Mouse (Mus musculus) liver, embryonic 13.5 days (tissue): ENCODE measurements around the gene Son. TPM values are rescaled to one million over a fixed set of nuclear protein-coding genes. Genes with fewer than 3 reads are reported as not detected.

Experiments
- ATAC-seq: fragments of 200-750 bp; cut with Nextera tagmentation; 2 replicates; pipeline ENCODE4 v1.8.0; 2017; ENCODE audit warnings: low read depth, mild to moderate bottlenecking, moderate number of reproducible peaks, moderate library complexity
- DNase-seq: peaks from one replicate; pipeline ENCODE4 v3.0.0; 2022
- H3K27ac ChIP-seq: fragments of 300-500 bp; sonication (generic); 2 replicates; pipeline ENCODE4 v1.5.1; 2015; ENCODE audit warnings: moderate library complexity, mild to moderate bottlenecking, inconsistent platforms
- H3K27me3 ChIP-seq: fragments of 300-500 bp; sonication (generic); 2 replicates; pipeline ENCODE4 v1.6.1; 2015; ENCODE audit warnings: mild to moderate bottlenecking, inconsistent platforms
- H3K36me3 ChIP-seq: fragments of 300-500 bp; sonication (generic); 2 replicates; pipeline ENCODE4 v1.6.1; 2015; ENCODE audit warnings: mild to moderate bottlenecking, inconsistent platforms
- H3K4me1 ChIP-seq: fragments of 300-500 bp; sonication (generic); replicated peaks from 2 replicates; pipeline ENCODE4 v1.6.1; 2015; ENCODE audit warnings: inconsistent platforms
- H3K4me2 ChIP-seq: fragments of 300-500 bp; sonication (generic); 2 replicates; pipeline ENCODE4 v1.6.1; 2015; ENCODE audit warnings: inconsistent platforms, mild to moderate bottlenecking, moderate library complexity
- H3K4me3 ChIP-seq: fragments of 300-500 bp; sonication (generic); replicated peaks from 2 replicates; pipeline ENCODE4 v1.5.1; 2015; ENCODE audit warnings: mild to moderate bottlenecking, inconsistent platforms
- H3K9ac ChIP-seq: fragments of 300-500 bp; sonication (generic); 2 replicates; pipeline ENCODE4 v1.6.1; 2015; ENCODE audit warnings: mild to moderate bottlenecking, inconsistent platforms
- H3K9me3 ChIP-seq: fragments of 300-500 bp; sonication (generic); replicated peaks from 2 replicates; pipeline ENCODE4 v1.6.1; 2016; ENCODE audit warnings: inconsistent platforms
- WGBS: fragments of 180-500 bp; shearing (Covaris S2); methylation state at CpG from one replicate; pipeline ENCODE4 v1.1.7; 2015; ENCODE audit not compliant: insufficient replicate concordance; 5-methylcytosine and 5-hydroxymethylcytosine counted together
- polyA plus RNA-seq: library from polyadenylated mRNA; unstranded; fragments of >200 nt; fragmentation: Nextera tagmentation; extraction: Ambion mirVana; gene quantifications from 2 replicates; pipeline ENCODE4 v1.2.1, GENCODE M21; 2015

The Son gene
- polyA plus RNA-seq, 1 experiment from 2014 or later = 47.8 TPM

DNA sequence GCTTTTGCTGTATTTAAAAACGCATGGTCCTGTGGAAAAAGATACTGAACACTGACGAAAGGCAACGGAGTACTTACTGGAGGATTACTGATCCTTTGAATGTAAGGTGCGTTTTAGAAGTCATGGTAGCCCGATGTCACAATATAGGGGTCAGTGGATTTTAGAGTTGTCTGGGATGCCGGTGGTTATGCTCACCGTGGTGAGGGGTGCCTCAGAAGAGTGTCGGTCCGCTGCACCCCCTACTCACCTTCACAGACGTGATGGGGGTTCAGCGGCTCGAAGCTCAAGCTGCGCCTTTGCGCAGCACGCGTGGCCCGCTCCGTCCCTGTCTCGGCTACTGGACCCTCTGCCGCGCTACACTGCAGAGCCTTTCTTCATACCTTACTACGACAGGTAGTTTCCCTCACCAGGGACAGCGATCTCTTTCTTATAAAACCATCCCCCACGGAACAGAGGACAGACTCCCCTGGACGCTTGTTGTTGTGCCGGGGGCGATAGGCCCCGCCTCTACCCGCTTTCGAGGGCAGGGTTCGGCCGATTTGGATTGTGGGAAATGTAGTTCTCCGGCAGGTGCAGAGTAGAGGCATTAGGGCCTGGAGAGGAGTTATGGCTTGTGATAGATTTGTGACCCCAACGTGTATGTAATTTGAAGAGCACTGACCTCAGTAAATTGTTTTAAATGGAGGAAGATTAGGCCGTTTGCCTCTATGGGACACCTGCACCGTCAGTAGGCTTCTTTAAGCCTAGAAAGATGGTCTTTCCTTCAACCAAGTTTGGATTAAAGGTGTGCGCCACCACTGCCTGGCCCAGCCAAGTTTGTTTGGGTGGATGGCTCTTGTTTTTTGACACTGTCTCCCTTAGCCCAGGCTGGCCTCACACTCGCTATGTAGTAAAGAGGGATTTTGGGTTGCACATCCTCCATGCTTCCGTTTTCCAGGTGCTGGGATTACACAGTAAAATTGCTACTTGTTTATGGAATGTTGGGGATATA lies 28.5 kb upstream of the Son start, which contains the start of gene Dnajc28:
Gene Dnajc28 (minus strand): TSS at position 516 of the 991 bp plus-strand sequence.
- Histone ChIP-seq H3K27me3 (0 out of 2 replicates have a peak, but pooled peaks cover 5% of the 10 kb centered on the region), H3K36me3 (peaks cover 42% of the 10 kb centered on the region), H3K4me1 (peaks cover 7% of the 10 kb centered on the region), H3K9me3 (no peaks in the 10 kb centered on the region), H3K27ac (peak within 1 kb of the TSS; percentile 15; the same call in 1 of the 2 replicates), H3K4me3 (peak within 1 kb of the TSS; percentile 74), H3K4me2 (peak within 1 kb of the TSS; percentile 82), H3K9ac (peak within 1 kb of the TSS; percentile 80)
- ATAC-seq (peak; percentile 92), DNase-seq (peak; percentile 75)
- WGBS = 10% methylated on average over 39 of the region's 39 CpGs

DNA sequence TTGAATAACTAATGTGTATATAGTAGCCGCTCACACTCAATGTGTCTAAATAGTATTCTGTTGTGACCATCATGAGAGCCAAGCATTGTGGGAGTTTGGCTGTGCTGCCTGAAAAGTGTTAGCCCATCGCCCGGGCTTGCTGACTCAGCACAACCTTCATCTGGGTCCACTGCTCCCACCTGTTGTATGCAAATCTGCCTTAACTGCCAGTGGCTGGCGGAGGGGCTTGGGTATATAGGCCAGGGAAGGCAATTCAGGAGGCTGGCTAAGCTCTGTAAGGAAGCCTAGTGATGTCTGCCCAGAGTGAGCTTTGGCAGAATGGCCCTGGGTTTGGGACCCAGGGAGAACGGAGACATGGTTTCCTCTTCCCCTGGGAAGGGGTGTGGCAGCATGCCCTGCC lies 27.1 kb upstream of the Son start:
- H3K4me3 ChIP-seq = no peak overlapping the region
- H3K27ac ChIP-seq = no peak overlapping the region
- 0 out of 2 replicates have a peak, but pooled peaks cover 5% of the 10 kb centered on the region for H3K27me3 ChIP-seq
- no peak overlapping the region for H3K9ac ChIP-seq
- H3K4me2 ChIP-seq = no peak overlapping the region
- peaks cover 54% of the 10 kb centered on the region for H3K36me3 ChIP-seq
- H3K4me1 ChIP-seq = peaks cover 7% of the 10 kb centered on the region
- WGBS = 79% methylated on average over 5 of the region's 5 CpGs
- ATAC-seq (no peak), DNase-seq (no peak)
- H3K9me3 ChIP-seq = no peaks in the 10 kb centered on the region

DNA sequence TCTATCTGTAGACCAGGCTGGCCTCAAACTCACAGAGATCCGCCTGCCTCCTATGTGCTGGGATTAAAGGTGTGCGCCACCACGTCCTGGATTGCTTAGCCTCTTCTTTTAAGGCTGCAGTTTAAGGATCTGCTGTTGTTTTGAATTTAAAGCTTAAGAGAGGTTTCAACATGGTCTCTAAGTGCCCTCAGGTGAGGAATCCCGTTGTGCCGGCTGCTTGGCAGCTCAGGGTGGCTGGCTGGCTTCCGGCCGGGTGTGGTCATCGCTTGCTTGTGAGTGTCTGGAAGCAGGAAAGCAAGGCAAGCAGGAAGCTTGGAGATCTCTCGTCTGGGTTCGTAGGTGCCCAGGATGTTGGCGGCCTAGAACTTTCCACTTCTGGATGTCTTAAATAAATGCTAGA lies 26.3 kb upstream of the Son start:
- DNase-seq = no peak
- H3K4me2 ChIP-seq = no peak overlapping the region
- no peak overlapping the region for H3K27ac ChIP-seq
- no peak overlapping the region for H3K4me3 ChIP-seq
- 86% methylated on average over 11 of the region's 11 CpGs for WGBS
- no peak overlapping the region for H3K9ac ChIP-seq
- no peak for ATAC-seq
- peaks cover 7% of the 10 kb centered on the region for H3K4me1 ChIP-seq
- 0 out of 2 replicates have a peak, but pooled peaks cover 5% of the 10 kb centered on the region for H3K27me3 ChIP-seq
- no peaks in the 10 kb centered on the region for H3K9me3 ChIP-seq
- peaks cover 62% of the 10 kb centered on the region for H3K36me3 ChIP-seq

DNA sequence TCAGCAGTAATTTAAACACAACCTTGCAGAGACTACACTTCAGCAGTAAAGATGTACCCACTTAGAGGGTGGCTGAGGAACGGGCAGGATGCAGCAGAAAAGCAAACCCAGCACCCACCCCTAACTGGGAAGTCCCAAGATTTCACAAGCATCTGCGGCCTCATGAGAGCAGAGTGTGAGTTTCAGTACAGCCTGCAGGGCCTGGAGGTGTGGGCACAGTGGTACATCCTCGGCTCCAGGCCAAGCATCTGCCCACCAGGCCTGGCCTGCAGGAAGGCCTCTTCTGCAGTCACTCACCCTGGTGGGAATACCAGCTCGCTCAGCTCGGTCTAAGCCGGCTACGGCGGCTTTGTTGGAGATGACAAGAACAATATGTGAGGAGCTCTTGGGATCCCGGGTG lies 24.2 kb upstream of the Son start:
- ATAC-seq = no peak
- Histone ChIP-seq H3K4me2 (no peak overlapping the region), H3K4me1 (peaks cover 5% of the 10 kb centered on the region), H3K27me3 (no peaks in the 10 kb centered on the region), H3K36me3 (peaks cover 83% of the 10 kb centered on the region), H3K4me3 (no peak overlapping the region), H3K9me3 (no peaks in the 10 kb centered on the region), H3K27ac (no peak overlapping the region), H3K9ac (no peak overlapping the region)
- DNase-seq = no peak
- WGBS = 89% methylated on average over 9 of the region's 9 CpGs

DNA sequence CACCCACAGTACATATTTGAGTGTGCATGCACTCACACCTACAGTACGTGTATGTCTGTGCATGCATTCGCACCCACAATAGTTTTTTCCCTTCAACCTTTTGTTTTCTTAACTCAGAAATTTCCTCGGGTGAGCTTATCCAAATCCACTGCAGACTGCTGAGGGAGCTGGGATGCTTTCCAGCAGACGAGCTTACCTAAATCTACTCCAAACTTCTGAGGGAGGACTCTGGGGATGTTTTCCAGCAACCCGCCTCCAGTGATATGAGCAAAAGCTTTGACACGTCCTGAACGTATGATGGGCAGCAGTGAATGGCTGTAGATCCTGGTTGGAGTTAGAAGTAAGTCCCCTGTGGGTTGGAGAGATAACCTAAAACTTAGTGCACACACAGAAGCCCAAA lies 19.5 kb upstream of the Son start:
- no peak for ATAC-seq
- H3K4me1 ChIP-seq = no peaks in the 10 kb centered on the region
- H3K36me3 ChIP-seq = peaks cover 96% of the 10 kb centered on the region
- no peaks in the 10 kb centered on the region for H3K9me3 ChIP-seq
- no peak overlapping the region for H3K27ac ChIP-seq
- no peak overlapping the region for H3K9ac ChIP-seq
- H3K4me3 ChIP-seq = no peak overlapping the region
- no peak for DNase-seq
- no peaks in the 10 kb centered on the region for H3K27me3 ChIP-seq
- no peak overlapping the region for H3K4me2 ChIP-seq
- 75% methylated on average over 7 of the region's 7 CpGs for WGBS

DNA sequence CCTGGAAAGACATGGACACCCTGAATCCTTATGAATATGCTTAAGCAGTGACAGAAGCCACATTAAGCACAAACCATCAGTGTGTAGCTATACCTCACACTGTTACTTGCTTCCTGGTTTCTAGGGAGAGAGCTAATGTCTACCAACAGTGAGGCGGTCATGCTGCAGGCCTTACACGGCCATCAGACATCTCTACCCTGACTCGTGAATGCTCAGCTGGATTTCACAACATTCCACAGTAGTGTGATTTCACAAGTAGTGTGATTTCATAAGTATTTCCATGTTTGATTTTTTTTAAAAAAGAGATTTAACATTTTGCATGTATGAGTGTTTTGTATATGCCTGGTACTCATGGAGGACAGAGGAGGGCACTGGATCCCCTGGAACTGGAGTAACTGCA lies 18.6 kb upstream of the Son start:
- DNase-seq = no peak
- Histone ChIP-seq H3K4me1 (no peaks in the 10 kb centered on the region), H3K9ac (no peak overlapping the region), H3K4me3 (no peak overlapping the region), H3K4me2 (no peak overlapping the region), H3K36me3 (peaks cover 95% of the 10 kb centered on the region), H3K27me3 (no peaks in the 10 kb centered on the region), H3K9me3 (no peaks in the 10 kb centered on the region), H3K27ac (no peak overlapping the region)
- WGBS = 80% methylated on average over 3 of the region's 3 CpGs
- ATAC-seq = no peak

DNA sequence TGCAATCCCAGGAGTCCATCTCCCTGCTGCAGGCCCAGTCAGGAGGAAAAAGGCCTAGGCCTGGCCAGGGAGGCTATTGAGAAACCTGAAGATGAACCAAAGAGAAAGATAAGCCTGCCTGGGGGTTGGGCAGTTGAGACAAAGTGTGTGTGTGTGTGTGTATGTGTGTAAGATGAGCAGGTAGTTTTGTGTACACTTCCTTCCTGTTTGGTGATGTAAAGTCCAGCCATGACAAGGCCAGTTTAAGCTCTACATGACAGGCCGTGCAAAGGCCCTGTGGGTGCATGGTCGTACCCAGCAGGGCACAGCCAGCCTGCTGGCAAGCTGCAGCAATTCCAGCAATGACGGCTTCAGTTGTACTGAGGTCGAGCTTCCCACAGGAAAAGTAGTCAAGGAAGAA lies 17.6 kb upstream of the Son start:
- H3K36me3 ChIP-seq = peaks cover 96% of the 10 kb centered on the region
- H3K4me3 ChIP-seq = no peak overlapping the region
- no peak overlapping the region for H3K4me2 ChIP-seq
- no peaks in the 10 kb centered on the region for H3K9me3 ChIP-seq
- WGBS = 81% methylated on average over 4 of the region's 4 CpGs
- no peaks in the 10 kb centered on the region for H3K4me1 ChIP-seq
- no peak overlapping the region for H3K9ac ChIP-seq
- ATAC-seq (no peak), DNase-seq (no peak)
- H3K27ac ChIP-seq = no peak overlapping the region
- no peaks in the 10 kb centered on the region for H3K27me3 ChIP-seq

DNA sequence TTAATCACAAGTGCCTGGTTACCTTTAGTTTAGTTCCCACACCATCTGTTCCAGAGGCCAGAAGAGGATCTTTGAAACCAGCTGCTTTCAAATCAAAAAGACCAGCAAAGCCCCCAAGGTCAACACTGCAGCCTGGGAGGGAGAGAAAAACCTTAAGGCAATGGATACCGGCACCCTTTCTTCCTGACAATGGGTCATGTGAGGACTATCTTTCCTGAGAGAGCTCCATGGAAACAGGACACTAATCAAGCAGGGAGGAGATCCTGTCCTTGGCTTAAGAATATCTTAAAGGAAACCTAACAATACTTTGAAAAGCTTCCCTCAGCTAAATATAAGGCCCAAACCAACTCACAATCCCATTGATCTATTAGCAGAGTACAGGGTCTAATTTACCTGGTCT lies 16.7 kb upstream of the Son start:
- no peak overlapping the region for H3K4me2 ChIP-seq
- no peak for ATAC-seq
- no peak overlapping the region for H3K27ac ChIP-seq
- H3K27me3 ChIP-seq = no peaks in the 10 kb centered on the region
- no peak for DNase-seq
- peaks cover 95% of the 10 kb centered on the region for H3K36me3 ChIP-seq
- H3K4me3 ChIP-seq = no peak overlapping the region
- 0 out of 2 replicates have a peak, but pooled peaks cover 3% of the 10 kb centered on the region for H3K4me1 ChIP-seq
- H3K9me3 ChIP-seq = no peaks in the 10 kb centered on the region
- H3K9ac ChIP-seq = no peak overlapping the region
- WGBS = 78% methylated on average over 1 of the region's 1 CpGs

DNA sequence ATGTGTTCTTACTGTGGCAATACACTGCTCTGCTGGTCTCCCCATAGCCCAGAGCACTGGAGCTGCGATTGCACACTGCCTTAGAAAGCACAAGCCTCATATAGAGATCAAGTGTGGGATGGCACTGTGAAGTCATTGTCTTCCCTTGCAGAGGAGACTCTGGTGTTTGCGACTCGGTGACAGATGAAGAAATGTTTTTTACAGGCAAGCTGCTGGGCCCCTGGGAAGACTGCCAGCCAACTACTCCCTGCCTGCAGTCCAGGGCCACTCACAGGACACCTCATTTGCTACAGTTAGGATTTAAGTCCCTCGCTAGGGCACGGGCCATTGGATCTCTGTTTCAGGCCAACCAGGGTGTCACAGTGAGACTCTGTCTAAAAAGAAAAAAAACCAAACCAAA lies 14.9 kb upstream of the Son start:
- H3K4me2 ChIP-seq = no peak overlapping the region
- 91% methylated on average over 5 of the region's 5 CpGs for WGBS
- DNase-seq (no peak), ATAC-seq (0 out of 2 replicates have a peak, but pooled peaks have one; percentile 17)
- H3K27ac ChIP-seq = no peak overlapping the region
- no peak overlapping the region for H3K9ac ChIP-seq
- H3K4me3 ChIP-seq = no peak overlapping the region
- H3K4me1 ChIP-seq = 0 out of 2 replicates have a peak, but pooled peaks cover 3% of the 10 kb centered on the region
- no peaks in the 10 kb centered on the region for H3K27me3 ChIP-seq
- no peaks in the 10 kb centered on the region for H3K9me3 ChIP-seq
- peaks cover 95% of the 10 kb centered on the region for H3K36me3 ChIP-seq

DNA sequence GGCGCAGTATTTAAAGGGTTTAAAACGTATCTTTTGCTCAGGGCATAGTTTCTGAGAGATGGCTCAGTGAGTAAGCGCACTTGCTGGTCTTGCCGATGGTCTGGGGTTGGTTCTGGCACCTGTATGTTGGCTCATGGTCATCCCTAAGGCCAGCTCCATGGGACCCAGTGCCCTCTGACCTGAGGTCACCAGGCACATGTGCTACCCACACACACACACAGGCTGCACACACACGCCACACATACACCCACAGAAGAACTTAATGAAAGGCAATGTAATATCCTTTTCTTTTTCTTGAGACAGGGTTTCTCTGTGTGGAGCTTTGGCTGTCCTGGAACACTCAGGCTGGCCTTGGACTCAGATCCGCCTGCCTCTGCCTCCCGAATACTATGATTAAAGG lies 14.4 kb upstream of the Son start:
- Histone ChIP-seq H3K27ac (no peak overlapping the region), H3K4me3 (no peak overlapping the region), H3K4me1 (0 out of 2 replicates have a peak, but pooled peaks cover 3% of the 10 kb centered on the region), H3K4me2 (no peak overlapping the region), H3K9me3 (no peaks in the 10 kb centered on the region), H3K36me3 (peaks cover 95% of the 10 kb centered on the region), H3K9ac (no peak overlapping the region), H3K27me3 (no peaks in the 10 kb centered on the region)
- WGBS = 88% methylated on average over 7 of the region's 7 CpGs
- ATAC-seq (no peak), DNase-seq (no peak)

DNA sequence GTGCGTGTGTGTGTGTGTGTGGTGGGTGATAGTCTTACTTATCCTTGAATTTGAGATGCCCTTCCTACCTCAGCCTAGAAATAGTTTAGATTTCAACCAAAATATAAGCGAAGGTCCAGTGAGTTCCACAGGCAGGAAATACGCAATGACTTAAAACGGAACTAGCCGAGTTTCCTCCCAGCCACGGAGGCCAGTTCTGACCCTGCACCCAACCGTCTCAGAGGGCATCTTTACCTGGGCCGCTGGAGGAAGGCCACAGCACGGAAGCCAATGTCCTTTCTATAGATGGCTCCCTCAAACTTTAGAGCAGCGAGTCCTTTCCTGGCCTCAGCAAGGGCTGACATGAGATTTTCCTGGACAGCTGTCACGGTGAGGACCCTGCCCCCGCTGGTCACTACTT lies 13.7 kb upstream of the Son start:
- no peak for ATAC-seq
- Histone ChIP-seq H3K36me3 (peaks cover 95% of the 10 kb centered on the region), H3K9me3 (no peaks in the 10 kb centered on the region), H3K4me3 (no peak overlapping the region), H3K4me2 (no peak overlapping the region), H3K9ac (no peak overlapping the region), H3K27me3 (no peaks in the 10 kb centered on the region), H3K27ac (no peak overlapping the region), H3K4me1 (0 out of 2 replicates have a peak, but pooled peaks cover 3% of the 10 kb centered on the region)
- DNase-seq = no peak
- WGBS = 82% methylated on average over 12 of the region's 12 CpGs
